Mouse (Mus musculus) forebrain, embryonic 10.5 days (tissue): ENCODE data around the gene Runx3. TPM values are rescaled to one million over a fixed set of nuclear protein-coding genes. Genes with fewer than 3 reads are reported as not detected.
A peak's percentile ranks its signal among the peaks of the same experiment; 100 is the strongest.

Source experiments
- DNase-seq: peaks from one replicate; pipeline ENCODE4 v3.0.0-alpha.2; 2017; ENCODE audit warnings: low spot score; ENCODE audit errors: extremely low spot score
- H3K27ac ChIP-seq: fragments of 300-500 bp; sonication (generic); 2 replicates; pipeline ENCODE4 v1.5.1; 2016; ENCODE audit warnings: mild to moderate bottlenecking
- H3K27me3 ChIP-seq: fragments of 300-500 bp; sonication (generic); 2 replicates; pipeline ENCODE4 v1.6.1; 2016; ENCODE audit warnings: mild to moderate bottlenecking; ENCODE audit not compliant: poor library complexity, severe bottlenecking
- H3K36me3 ChIP-seq: fragments of 300-500 bp; sonication (generic); replicated peaks from 2 replicates; pipeline ENCODE4 v1.6.1; 2016; ENCODE audit warnings: mild to moderate bottlenecking, moderate library complexity
- H3K4me1 ChIP-seq: fragments of 300-500 bp; sonication (generic); 2 replicates; pipeline ENCODE4 v1.6.1; 2016
- H3K4me3 ChIP-seq: fragments of 300-500 bp; sonication (generic); 2 replicates; pipeline ENCODE4 v1.5.1; 2016; ENCODE audit warnings: mild to moderate bottlenecking, moderate library complexity
- H3K9me3 ChIP-seq: fragments of 300-500 bp; sonication (generic); 2 replicates; pipeline ENCODE4 v1.6.1; 2016; ENCODE audit warnings: mild to moderate bottlenecking, moderate library complexity
- WGBS: fragments of 180-500 bp; shearing (Covaris S2); methylation state at CpG from one replicate; pipeline ENCODE4 v1.1.7; 2016; 5-methylcytosine and 5-hydroxymethylcytosine counted together
- polyA plus RNA-seq: library from polyadenylated mRNA; unstranded; fragments of >200 nt; fragmentation: Nextera tagmentation; extraction: Ambion mirVana; gene quantifications from 2 replicates; pipeline ENCODE4 v1.2.1, GENCODE M21; 2016

The Runx3 gene
- polyA plus RNA-seq, 1 experiment from 2014 or later, result 0.04 TPM

DNA sequence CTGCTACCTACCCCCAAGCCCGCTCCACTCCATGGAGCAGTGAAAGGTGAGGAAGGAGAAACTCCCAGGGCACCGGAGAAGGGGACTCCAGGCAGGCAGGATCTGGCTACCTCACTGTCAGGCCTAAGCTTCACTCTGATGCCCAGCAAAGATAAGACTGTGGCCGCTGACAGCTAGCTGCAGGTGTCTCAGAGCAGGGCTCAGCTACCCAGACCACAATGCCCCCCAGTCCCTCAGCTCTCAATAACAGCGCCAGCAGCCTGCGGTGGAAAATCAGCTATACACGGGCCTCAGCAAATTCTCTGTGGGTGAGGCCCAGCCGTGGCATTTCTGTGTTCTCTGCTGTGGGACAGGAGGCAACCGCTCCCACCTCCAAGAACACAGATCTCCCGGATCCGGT is 16.2 kb downstream of the Runx3 start:
- peaks cover 75% of the 10 kb centered on the region for H3K27me3 ChIP-seq
- H3K9me3 ChIP-seq, result no peaks in the 10 kb centered on the region
- no peak overlapping the region for H3K27ac ChIP-seq
- no peak overlapping the region for H3K4me3 ChIP-seq
- H3K36me3 ChIP-seq, result no peaks in the 10 kb centered on the region
- peaks cover 34% of the 10 kb centered on the region for H3K4me1 ChIP-seq
- DNase-seq, result no peak
- WGBS, result 66% methylated on average over 10 of the region's 10 CpGs

DNA sequence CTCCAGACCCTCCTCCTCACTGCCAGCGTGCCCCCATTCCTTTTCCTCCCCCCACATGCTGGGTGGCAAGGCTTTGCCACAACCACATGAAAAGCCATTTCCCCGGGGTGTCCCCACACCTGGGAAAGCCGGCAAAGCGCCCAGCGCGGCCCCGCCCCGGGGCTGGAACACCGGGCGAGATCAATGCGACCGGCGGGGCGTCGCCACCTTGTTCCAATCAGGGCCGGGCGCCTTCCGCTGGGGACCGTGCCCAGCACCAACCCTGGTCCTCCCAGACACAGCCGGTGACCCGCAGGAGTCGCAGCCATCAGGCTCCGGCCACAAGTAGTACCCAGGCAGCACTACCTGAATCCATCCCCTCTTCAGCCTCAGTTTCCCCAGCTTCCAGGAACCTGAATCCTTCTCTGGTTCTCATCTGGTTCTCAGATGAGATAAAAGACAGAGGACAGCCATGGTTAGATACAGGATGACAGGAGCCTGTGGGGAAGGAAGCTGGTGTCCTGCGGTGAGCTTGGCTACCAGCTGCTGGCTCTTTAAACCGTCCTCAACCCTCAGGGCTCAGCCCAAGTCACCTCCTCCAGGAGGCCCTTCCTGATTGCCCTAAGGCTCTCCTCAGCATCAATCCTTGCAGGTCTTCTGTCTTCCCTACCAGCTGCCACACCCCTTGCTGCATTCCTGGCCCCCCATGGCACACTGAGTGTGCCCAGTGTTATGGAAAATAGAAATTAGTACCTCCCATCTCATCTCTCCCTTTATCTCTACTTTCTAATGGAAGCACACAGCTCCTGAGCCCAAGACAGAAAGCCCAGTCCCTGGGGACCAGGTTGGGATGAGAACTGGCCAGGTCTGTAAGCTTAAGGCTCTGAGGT is 20.4 kb downstream of the Runx3 start:
- no peak for DNase-seq
- Histone ChIP-seq H3K27me3 (peaks cover 100% of the 10 kb centered on the region), H3K4me3 (peak overlapping the region; percentile 22; the same call in 1 of the 2 replicates), H3K4me1 (peaks cover 37% of the 10 kb centered on the region), H3K36me3 (no peaks in the 10 kb centered on the region), H3K9me3 (no peaks in the 10 kb centered on the region), H3K27ac (no peak overlapping the region)
- WGBS, result 1% methylated on average over 25 of the region's 25 CpGs

DNA sequence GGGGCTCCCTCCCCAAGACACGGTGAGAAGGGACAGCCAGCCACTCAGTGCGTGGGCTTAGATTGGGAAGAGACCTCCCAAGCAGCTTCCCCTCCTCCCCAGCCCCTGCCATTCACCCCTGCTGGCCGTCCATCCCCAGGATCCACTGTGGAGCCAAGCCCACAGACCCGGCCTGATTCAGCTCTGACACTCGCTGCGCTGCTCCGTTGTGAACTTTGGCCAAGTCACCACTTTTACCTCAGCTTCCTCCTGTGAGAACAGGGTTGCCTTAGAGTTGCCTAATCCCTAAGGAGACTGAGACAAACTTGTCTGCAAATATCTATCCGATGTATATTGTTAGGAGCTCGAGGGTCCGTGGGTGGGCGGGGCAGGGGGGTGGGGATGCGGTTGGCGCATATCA is 21.3 kb downstream of the Runx3 start:
- WGBS, result 9% methylated on average over 13 of the region's 13 CpGs
- Histone ChIP-seq H3K9me3 (no peaks in the 10 kb centered on the region), H3K36me3 (no peaks in the 10 kb centered on the region), H3K4me3 (no peak overlapping the region), H3K27me3 (peaks cover 100% of the 10 kb centered on the region), H3K27ac (no peak overlapping the region), H3K4me1 (peaks cover 33% of the 10 kb centered on the region)
- DNase-seq, result no peak

DNA sequence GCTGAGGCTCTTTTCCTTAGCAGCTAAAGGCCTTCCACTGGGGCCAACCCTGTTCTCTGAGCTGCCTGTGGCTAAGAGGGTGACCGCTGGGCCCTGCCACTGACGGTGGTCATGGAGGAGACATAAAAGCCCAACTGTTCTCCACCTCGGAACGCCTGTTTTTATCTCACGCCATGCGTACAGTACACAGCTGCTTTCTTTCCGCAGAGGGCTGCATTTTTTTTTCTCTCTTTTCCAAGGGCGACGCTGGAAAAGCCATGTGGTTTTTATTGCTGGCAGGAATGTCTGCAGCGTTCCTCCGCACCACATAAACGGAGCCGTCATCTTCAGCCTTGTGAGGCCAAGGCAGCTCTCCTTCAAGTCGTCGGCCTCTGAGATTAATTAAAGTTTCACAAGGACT is 26.3 kb downstream of the Runx3 start:
- H3K4me3 ChIP-seq, result no peak overlapping the region
- no peak overlapping the region for H3K27ac ChIP-seq
- H3K27me3 ChIP-seq, result peaks cover 100% of the 10 kb centered on the region
- H3K4me1 ChIP-seq, result peaks cover 33% of the 10 kb centered on the region
- no peaks in the 10 kb centered on the region for H3K9me3 ChIP-seq
- no peaks in the 10 kb centered on the region for H3K36me3 ChIP-seq
- WGBS, result 13% methylated on average over 15 of the region's 15 CpGs
- DNase-seq, result no peak

DNA sequence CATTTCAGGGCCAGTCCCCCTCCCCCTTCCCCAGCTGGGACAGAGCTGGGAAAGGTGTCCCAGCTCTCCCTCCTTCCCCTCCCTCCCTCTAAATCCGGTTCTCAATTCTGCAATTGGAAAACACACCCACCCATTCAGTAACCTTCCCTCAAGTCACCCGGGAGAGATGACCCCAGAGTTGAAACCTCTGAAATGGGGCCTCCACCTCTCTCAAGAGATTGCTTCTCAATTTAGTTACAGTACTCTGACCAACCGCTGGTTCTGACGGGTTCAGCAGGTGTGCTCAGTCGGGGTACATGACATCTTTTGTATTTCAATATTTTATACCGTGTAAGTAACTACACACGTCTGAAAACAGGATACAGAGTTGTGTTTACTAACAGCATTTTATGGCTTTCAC is 28.2 kb downstream of the Runx3 start:
- DNase-seq, result no peak
- H3K4me1 ChIP-seq, result peaks cover 45% of the 10 kb centered on the region
- H3K9me3 ChIP-seq, result no peaks in the 10 kb centered on the region
- 2% methylated on average over 7 of the region's 7 CpGs for WGBS
- H3K36me3 ChIP-seq, result no peaks in the 10 kb centered on the region
- H3K27ac ChIP-seq, result no peak overlapping the region
- H3K27me3 ChIP-seq, result peaks cover 100% of the 10 kb centered on the region
- H3K4me3 ChIP-seq, result no peak overlapping the region

DNA sequence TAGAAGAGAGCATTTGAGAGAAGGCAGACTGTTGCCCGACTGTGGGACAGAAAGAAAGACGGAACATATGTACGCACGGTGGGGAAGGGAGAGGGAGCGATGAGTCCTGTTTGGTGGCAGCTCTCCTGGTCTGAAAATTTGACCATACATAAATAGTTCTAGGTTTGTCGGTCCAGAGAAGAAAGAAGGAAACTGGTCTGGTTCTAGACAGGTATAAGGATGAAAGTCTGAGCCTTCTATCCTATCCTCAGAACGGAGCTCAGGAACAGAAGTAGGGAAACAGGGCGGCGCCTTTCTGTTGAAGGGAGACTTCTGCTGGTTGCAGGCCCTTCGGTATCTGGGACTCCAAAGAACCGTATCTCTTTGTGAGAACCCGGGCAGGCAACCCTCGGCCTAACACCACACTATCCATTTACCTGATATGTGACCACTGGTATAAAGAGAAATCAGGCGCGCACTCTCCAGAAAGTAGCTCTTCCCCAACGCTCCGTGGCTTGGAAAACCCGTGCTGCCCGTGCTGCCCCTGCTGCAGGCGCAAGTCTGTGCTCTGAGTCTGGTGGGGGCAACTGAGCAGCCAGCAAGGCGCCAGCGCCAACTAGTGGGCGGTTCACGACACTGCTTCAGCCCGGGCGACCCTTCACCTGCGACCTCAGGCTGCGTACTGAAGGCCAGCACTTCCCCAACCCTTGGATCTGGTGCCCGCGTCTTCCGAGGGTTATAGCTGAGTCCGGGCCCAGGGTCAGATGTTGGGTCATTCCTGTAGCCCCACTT is 29.8 kb downstream of the Runx3 start:
- H3K4me3 ChIP-seq, result peak overlapping the region; percentile 19; the same call in 1 of the 2 replicates
- peaks cover 100% of the 10 kb centered on the region for H3K27me3 ChIP-seq
- H3K9me3 ChIP-seq, result no peaks in the 10 kb centered on the region
- peaks cover 48% of the 10 kb centered on the region for H3K4me1 ChIP-seq
- WGBS, result under 1% methylated on average over 32 of the region's 32 CpGs
- no peak overlapping the region for H3K27ac ChIP-seq
- H3K36me3 ChIP-seq, result no peaks in the 10 kb centered on the region
- peak; percentile 83 for DNase-seq

DNA sequence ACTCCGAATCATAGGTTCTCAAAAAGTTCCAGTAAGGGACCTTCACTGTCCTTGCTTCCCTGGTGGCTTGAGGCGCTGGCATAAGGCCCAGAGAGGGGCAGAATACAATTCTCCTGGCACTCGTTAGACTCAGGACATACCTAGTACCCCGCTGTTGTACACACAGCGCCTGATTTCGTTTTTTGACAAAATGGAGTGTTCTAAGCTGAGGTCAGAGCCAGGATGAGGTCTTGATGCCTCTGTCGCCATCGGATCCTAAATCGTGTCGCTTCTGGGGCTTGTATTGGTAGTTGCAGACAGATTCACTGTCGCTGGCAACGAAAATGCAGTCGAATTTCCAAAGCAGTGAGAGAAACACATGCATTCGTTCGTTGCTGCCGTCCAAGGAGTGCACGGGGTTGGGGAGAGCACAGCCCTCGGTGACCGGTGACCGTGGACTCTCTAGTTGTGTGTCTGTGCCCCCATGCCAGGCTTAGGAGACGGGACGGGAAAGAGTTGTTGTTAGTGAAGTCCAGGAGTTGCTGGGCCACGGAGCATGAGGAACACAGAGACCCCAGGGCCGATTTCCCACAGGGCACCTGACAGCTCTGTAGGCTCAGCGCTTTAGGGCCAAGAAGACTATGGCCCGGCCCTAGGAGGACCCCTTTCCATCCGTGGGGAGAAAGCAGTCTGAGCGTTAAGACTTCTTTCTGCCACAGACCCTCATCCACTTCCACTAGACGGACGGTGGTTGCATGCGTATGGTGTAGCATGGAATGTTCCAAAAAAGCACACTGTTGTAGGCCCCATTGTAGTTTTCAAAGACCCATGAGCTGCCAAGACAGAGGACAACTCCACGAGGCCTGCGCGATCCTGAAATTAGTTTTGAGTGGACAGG is 30.9 kb downstream of the Runx3 start:
- Histone ChIP-seq H3K27me3 (peaks cover 100% of the 10 kb centered on the region), H3K4me3 (no peak overlapping the region), H3K27ac (no peak overlapping the region), H3K9me3 (no peaks in the 10 kb centered on the region), H3K4me1 (peaks cover 48% of the 10 kb centered on the region), H3K36me3 (no peaks in the 10 kb centered on the region)
- DNase-seq, result no peak
- 4% methylated on average over 34 of the region's 34 CpGs for WGBS

DNA sequence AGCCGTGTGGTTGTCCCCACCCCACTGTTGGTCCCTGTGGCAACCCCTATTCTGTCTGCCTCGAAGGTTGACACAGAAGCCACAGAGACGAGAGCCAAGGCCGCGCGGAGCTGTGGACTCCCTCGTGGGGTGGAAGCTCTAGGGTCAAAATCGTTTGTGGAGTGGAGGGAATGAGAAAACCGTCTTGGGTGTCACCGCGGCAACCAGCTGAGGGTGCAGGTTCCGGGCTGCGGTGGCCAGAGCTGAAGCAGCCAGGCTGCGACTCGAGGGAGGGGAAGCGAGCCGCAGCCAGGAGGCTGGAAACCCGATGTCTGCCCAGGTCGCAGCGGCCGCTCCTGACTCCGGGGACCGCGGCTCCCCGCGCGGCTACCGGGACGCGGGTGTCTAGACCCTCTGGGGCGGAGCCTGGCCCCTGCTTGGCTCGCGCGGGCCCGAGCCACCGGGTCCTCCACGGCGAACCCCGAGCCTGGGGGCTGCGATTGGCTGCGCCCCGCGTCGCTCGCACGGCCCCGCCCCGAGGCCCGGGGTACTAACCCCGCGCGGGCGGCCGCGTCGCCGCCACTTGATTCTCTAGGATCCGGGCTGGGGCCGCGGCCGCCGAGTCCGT is 31.6 kb downstream of the Runx3 start:
- Histone ChIP-seq H3K9me3 (no peaks in the 10 kb centered on the region), H3K36me3 (no peaks in the 10 kb centered on the region), H3K27ac (no peak overlapping the region; the same call in 1 of the 2 replicates), H3K27me3 (peaks cover 100% of the 10 kb centered on the region), H3K4me1 (peaks cover 40% of the 10 kb centered on the region), H3K4me3 (peak overlapping the region; percentile 47)
- DNase-seq, result no peak
- whole genome bisulfite sequencing, result under 1% methylated on average over 63 of the region's 63 CpGs

DNA sequence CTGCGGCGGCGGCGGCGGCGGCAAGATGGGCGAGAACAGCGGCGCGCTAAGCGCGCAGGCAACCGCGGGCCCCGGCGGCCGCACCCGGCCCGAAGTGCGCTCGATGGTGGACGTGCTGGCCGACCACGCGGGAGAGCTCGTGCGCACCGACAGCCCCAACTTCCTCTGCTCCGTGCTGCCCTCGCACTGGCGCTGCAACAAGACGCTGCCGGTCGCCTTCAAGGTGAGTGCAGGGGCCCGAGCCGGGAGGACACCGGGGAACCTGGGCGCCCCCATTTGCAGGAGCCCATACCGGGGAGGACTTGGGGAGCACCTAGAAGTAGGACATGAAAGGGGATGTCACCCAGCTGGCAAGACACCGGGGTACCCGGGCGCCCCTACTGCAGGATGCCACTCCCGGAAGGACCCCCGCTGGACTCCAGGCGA is 32.4 kb downstream of the Runx3 start:
- Histone ChIP-seq H3K9me3 (no peaks in the 10 kb centered on the region), H3K27me3 (peaks cover 100% of the 10 kb centered on the region), H3K36me3 (no peaks in the 10 kb centered on the region), H3K4me1 (peaks cover 45% of the 10 kb centered on the region), H3K4me3 (peak overlapping the region; percentile 47), H3K27ac (no peak overlapping the region)
- DNase-seq, result no peak
- WGBS, result under 1% methylated on average over 45 of the region's 45 CpGs

DNA sequence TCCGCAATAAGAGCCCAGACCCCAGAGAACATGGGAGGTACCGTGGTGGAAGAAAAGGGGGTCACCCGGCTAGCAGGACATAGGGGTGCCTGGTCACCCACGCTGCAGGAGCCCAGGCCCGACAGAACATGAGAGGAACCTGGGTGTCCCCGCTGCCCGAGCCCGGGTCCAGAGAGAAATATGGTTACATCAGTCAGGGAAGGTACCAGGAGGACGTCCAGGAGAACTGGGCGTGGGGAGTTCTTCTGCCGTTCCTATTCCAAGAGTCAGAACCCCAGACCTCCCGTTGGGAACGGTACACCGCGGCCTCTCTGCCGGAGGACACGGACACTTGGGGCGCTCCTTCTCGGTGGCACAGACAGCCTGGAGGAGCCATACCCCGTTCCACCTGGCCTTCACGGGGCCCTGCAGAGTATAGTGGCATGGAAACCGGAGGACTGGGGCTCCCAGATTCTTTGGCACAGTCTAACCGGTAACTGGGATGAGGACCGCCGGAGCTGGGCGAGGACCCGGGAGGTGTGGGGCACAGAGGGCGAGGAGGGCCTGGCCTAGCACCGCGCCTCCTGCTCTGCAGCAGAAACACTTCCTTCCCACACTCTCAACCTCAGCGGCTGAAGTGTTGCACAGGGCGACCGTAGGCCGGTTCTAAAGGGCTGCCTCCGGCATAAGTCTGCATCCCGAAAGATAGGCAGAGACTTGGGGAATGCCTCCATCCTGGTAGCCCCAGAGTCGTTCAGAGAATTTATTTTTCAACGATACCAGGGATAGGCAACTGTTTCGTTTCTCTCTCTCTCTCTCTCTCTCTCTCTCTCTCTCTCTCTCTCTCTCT is 33.0 kb downstream of the Runx3 start:
- WGBS, result 1% methylated on average over 39 of the region's 39 CpGs
- Histone ChIP-seq H3K4me1 (peaks cover 48% of the 10 kb centered on the region), H3K4me3 (peak overlapping the region; percentile 47), H3K27ac (no peak overlapping the region), H3K36me3 (no peaks in the 10 kb centered on the region), H3K27me3 (peaks cover 100% of the 10 kb centered on the region), H3K9me3 (no peaks in the 10 kb centered on the region)
- DNase-seq, result no peak

DNA sequence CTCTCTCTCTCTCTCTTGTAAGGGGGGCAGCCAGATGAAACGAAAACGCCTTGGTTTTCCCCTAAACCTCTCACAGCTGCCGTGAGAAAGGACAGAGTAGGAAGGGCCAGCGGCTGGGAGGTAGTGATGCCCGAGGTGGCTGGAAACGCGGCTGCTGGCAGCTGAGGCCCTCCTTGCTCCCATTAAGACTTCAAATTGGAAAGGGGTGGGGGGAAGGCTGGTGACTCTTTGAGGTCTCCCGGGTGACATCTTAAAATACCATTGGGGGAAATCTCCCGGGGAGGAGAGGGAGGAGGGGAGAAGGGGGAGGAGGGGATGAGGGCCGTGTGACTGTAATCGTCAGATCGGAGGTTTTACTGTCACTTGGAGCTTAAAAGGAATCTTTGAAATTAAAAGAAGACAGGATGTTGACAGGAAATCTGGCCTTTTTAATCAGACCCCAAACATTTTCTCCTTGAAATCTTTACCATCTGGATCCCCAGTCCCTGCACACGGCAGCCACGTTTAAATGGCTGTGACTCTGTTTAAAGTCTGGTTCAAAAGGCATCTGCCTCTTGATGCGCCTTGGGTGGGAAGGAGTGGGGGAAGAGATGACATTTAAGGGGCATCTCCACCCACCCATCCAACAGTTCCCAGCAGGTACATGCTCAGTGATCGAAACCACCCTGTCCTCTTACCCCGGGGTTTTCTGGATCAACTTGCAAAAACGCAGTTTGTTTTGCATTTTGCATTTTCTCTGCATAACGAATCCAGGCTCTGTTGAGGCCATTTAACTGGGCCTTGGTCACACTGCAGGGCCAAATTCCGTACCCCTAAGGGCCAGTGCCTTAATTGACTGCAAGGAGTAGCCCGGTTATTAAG is 33.9 kb downstream of the Runx3 start:
- 1% methylated on average over 21 of the region's 21 CpGs for WGBS

More for the DNA sequence above, 33.9 kb downstream of the Runx3 start:
- peaks cover 100% of the 10 kb centered on the region for H3K27me3 ChIP-seq
- peak overlapping the region; percentile 9; the same call in 1 of the 2 replicates for H3K4me3 ChIP-seq
- no peaks in the 10 kb centered on the region for H3K36me3 ChIP-seq
- no peak overlapping the region for H3K27ac ChIP-seq
- H3K9me3 ChIP-seq, result no peaks in the 10 kb centered on the region
- DNase-seq, result no peak
- peaks cover 53% of the 10 kb centered on the region for H3K4me1 ChIP-seq
